Mouse (Mus musculus) lung, adult 2 months (tissue): ENCODE data around the gene E330017A01Rik.

Experiments
- CTCF ChIP-seq: fragments of 200-500 bp; IDR thresholded peaks from 2 replicates; pipeline ENCODE4 v1.5.1; 2011; ENCODE audit warnings: mild to moderate bottlenecking, low read length, control low read depth; ENCODE audit not compliant: insufficient read depth
- POLR2A ChIP-seq: fragments of 200-500 bp; IDR thresholded peaks from 2 replicates; pipeline ENCODE4 v1.6.1; 2011; ENCODE audit warnings: low read depth, mild to moderate bottlenecking, control low read depth, low read length, borderline replicate concordance; ENCODE audit errors: extremely low read depth

- TF ChIP-seq CTCF: no peak
- TF ChIP-seq POLR2A: no peak
These were observed 21.2 kb downstream of the E330017A01Rik start for GRCm38 (mm10) chr16:58617346-58617745.
